Mouse (Mus musculus): Measurements from ENCODE around the gene Lingo2. TPM values are rescaled to one million over a fixed set of nuclear protein-coding genes. Genes with fewer than 3 reads are reported as not detected.

The Lingo2 gene
- total RNA-seq, 1 experiment from 2014 or later = not detected

GRCm38 (mm10) chr4:35885591-35886542 lies 1065.7 kb downstream of the Lingo2 start:
- no peak for ATAC-seq (replicated peaks; ENCODE audit: low read depth, poor library complexity, severe bottlenecking)

- no peak for ATAC-seq (replicated peaks; ENCODE audit: low read depth, poor library complexity, severe bottlenecking)
Observed at GRCm38 (mm10) chr4:35884946-35885460, 1066.5 kb downstream of the Lingo2 start.

- no peak for ATAC-seq (replicated peaks; ENCODE audit: low read depth, poor library complexity, severe bottlenecking)
Observed at GRCm38 (mm10) chr4:35846518-35846917, 1105.0 kb downstream of the Lingo2 start.

GRCm38 (mm10) chr4:35845140-35845539 lies 1106.4 kb downstream of the Lingo2 start:
- ATAC-seq (replicated peaks; ENCODE audit: low read depth, poor library complexity, severe bottlenecking) = no peak

- no peak for ATAC-seq (replicated peaks; ENCODE audit: low read depth, poor library complexity, severe bottlenecking)
Observed at GRCm38 (mm10) chr4:35844518-35844917, 1107.0 kb downstream of the Lingo2 start.

GRCm38 (mm10) chr4:35823322-35823870 lies 1128.2 kb downstream of the Lingo2 start:
- ATAC-seq (replicated peaks; ENCODE audit: low read depth, poor library complexity, severe bottlenecking) = no peak

GRCm38 (mm10) chr4:35820701-35821100 lies 1130.8 kb downstream of the Lingo2 start:
- no peak for ATAC-seq (replicated peaks; ENCODE audit: low read depth, poor library complexity, severe bottlenecking)

- no peak for ATAC-seq (replicated peaks; ENCODE audit: low read depth, poor library complexity, severe bottlenecking)
Observed at GRCm38 (mm10) chr4:35814698-35815097, 1136.8 kb downstream of the Lingo2 start.

- ATAC-seq (replicated peaks; ENCODE audit: low read depth, poor library complexity, severe bottlenecking) = no peak
Observed at GRCm38 (mm10) chr4:35807497-35808210, 1143.9 kb downstream of the Lingo2 start.

- ATAC-seq (replicated peaks; ENCODE audit: low read depth, poor library complexity, severe bottlenecking) = no peak
Observed at GRCm38 (mm10) chr4:35806881-35807464, 1144.6 kb downstream of the Lingo2 start.

GRCm38 (mm10) chr4:35784255-35784921 lies 1167.2 kb downstream of the Lingo2 start:
- no peak for ATAC-seq (replicated peaks; ENCODE audit: low read depth, poor library complexity, severe bottlenecking)

GRCm38 (mm10) chr4:35770810-35771209 lies 1180.7 kb downstream of the Lingo2 start:
- ATAC-seq (replicated peaks; ENCODE audit: low read depth, poor library complexity, severe bottlenecking) = no peak

- no peak for ATAC-seq (replicated peaks; ENCODE audit: low read depth, poor library complexity, severe bottlenecking)
Observed at GRCm38 (mm10) chr4:35766905-35767304, 1184.6 kb downstream of the Lingo2 start.

GRCm38 (mm10) chr4:35761181-35761580 lies 1190.4 kb downstream of the Lingo2 start:
- no peak for ATAC-seq (replicated peaks; ENCODE audit: low read depth, poor library complexity, severe bottlenecking)

- no peak for ATAC-seq (replicated peaks; ENCODE audit: low read depth, poor library complexity, severe bottlenecking)
Observed at GRCm38 (mm10) chr4:35752121-35752860, 1199.3 kb downstream of the Lingo2 start.

GRCm38 (mm10) chr4:35746693-35747092 lies 1204.9 kb downstream of the Lingo2 start:
- ATAC-seq (replicated peaks; ENCODE audit: low read depth, poor library complexity, severe bottlenecking) = no peak

- ATAC-seq (replicated peaks; ENCODE audit: low read depth, poor library complexity, severe bottlenecking) = no peak
Observed at GRCm38 (mm10) chr4:35724774-35725173, 1226.8 kb downstream of the Lingo2 start.

- no peak for ATAC-seq (replicated peaks; ENCODE audit: low read depth, poor library complexity, severe bottlenecking)
Observed at GRCm38 (mm10) chr4:35704126-35704525, 1247.4 kb downstream of the Lingo2 start.

- no peak for ATAC-seq (replicated peaks; ENCODE audit: low read depth, poor library complexity, severe bottlenecking)
Observed at GRCm38 (mm10) chr4:35702661-35703060, 1248.9 kb downstream of the Lingo2 start.
